Mouse (Mus musculus): Measurements from ENCODE around the gene Mpped2.

Gene Mpped2

DNA sequence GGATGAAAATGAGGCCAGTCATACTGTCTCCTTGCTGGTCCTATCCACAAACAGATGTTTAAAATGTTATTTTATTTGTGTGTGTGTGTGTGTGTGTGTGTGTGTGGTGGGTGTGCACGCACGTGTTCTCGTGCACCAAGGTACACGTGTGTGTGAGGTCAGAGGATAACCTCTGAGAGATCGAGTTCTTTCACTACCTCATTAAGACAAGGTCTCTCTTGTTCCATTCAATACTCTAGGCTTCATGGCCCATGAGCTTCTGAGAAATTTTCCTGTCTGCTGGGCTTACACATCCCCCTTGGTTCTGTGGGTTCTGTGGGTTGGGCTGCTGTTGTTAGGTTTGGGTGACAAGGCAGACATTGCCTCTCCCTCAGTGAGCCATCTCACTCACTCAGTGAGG is 12.6 kb downstream of the Mpped2 start:
- no peak for DNase-seq (ENCODE audit: low read depth)

DNA sequence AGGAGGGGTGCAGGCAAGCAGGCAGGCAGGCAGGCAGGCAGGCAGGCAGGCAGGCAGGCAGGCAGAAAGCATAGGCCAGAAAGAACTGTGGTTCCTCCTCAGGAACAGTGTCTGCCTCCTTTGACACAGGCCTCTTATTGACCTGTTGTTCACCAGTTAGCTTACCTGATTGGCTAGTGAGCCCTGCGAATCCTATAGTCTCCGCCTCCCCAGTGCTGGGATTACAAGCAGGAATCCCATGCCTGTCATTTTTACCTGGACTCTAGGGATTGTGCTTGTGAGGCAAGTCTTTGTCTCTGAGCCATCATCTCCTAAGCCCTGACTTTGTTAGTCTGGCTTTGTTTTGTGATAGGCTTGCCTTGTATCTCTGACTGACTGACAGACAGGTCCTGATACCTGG is 14.1 kb downstream of the Mpped2 start:
- no peak for DNase-seq (ENCODE audit: low read depth)

DNA sequence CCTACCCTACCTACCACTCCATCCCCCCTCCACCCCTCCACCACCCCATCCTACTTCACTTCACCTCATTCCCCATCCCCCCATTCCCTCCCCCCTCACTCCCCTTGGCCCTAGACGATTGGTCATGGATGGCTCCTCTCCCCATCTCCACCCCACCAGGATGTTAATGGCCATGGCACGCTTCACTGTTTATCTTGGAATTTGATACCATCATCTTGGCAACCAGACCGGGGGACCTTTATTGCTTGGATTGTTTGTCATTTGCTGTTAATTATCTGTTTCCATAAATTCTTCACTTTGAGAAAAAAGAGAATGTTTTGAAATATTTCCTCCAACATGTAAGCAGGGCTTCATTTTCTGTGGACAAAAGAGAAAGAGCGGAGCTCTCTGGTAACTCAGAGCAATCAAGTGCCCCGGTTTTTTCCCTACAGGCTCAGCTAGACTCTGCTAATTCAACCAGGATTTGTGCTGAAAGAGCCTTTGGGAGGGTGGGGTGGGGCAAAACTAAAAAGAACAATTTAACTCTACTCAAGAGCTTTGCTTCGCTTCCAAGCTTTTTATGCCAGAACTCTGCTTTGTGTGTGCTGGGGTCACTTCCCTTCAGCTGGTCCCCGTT is 17.9 kb downstream of the Mpped2 start:
- no peak for DNase-seq (ENCODE audit: low read depth)

DNA sequence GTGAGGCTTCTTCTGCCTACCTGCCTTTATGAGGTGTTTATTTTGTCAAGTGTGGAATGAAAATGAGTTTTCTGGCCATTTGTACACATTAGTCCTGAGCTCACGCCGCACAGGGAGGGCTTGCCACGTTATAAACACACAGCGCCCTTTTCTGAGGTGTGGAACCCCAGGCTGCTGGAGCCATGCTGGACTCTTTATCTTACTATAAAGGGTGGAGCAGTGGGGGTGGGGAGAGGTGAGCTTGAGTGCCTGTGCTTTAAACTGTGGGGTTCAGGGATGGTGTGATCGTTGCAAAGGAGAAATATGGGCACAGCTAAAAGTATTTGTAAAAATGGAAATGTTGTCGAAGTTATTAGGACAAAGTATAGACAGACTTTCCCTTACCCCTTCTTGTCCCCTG is 18.4 kb downstream of the Mpped2 start:
- DNase-seq (ENCODE audit: low read depth) = no peak

DNA sequence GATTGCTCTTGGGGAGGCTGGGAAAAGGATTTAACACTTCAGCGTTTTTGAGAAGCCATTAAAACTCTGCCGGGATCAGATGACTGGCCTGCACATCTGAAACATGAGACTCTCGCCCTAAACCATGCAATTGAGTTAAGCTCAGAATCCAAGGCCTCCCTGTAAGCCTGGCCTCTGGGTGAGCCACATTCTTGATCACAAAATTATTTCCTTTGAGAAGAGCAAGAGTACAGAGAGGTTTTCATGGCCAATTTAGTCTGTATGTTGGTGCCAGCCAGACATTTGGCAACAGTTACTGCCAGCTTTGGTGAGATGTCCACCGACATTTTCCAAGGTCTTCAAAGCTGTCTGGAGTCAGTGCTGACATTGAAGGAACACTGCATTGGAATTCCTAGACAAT is 20.1 kb downstream of the Mpped2 start:
- peak; percentile 4 for DNase-seq (ENCODE audit: low read depth)

DNA sequence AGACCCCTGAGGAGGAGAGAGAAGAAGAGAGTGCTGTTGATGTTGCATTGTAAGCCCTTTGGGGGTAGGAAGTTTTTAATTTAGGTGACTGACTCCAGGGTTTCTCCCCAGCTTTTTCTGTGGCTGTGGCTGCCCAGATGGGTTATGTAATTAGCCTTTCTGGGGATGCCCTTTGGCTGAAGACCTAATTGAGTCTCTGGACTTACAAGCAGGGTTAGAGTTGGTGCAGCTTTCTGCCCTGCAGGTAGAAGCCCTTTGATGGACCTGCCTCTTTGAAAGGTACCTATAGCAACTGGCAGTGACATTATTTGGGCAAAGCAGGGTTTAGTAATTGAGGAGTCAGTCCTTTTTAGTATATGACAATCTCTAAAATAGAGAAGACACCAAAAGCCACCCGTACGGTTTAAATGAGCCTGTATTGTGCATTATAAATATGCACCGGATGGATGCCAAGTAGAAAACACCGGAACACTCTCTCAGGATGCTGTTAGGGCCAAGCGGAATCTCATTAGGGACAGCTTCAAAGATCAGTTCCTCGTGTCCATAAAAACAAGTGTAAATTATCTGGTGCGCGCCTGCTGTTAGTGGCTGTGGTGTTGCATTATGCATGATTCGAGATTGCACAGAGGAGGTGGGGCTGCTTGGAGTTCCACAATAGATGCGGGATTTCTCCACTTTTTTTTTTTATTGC is 22.8 kb downstream of the Mpped2 start:
- no peak for DNase-seq (ENCODE audit: low read depth)

DNA sequence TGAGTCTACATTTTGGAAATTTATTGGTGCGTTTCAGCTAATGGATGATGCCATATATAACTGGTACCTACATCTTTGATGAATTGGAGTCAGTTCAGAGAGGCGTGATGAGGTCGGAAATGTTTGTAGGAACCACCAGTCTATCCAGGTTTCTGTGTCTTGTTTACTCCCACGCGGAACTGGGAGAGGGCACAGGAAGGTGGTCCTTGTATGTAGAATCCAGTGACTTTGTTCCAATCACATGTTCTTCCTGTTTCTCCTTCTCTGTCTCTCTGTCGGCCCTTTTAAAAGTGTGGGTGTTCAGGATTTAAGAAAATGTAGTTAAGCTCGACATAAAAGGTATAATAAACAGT is 23.3 kb downstream of the Mpped2 start:
- DNase-seq (ENCODE audit: low read depth) = no peak

DNA sequence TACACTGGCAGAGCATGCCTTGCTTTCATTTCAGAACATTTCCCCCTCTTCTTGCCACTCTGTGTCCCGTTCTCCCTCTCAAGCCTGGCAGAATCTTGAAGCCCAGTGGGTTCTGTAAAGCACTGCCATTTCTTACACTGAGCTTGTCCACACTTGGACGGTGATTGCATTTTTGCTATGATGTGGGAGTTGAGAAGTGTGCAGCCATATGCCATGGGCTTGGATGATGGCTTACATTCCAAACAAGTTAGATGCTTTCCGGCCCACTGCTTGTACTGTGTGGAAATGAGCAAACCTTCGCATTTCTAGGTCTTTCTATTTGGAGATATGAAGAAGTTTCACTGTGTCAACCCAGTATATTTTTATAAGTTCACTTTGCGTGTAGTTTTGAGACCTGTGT is 25.8 kb downstream of the Mpped2 start:
- DNase-seq (ENCODE audit: low read depth) = no peak

DNA sequence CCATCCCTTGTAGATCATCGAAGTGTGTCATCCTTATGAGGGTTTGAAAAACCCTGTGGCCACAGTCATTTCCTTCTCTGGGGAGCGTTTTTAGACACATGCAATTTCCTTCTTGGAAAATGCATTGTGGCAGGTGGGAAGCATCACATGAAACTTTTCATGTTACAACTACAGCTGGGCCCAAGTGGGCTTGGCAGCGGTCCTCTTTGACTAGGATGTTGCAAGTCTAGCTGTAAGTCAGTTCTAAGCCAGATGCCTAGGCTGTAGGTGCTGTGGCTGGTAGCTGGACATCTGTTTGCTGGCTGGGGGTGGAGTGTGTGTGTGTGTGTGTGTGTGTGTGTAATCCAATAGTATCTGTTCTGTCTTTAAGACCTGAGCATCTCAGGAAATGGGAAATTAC is 26.4 kb downstream of the Mpped2 start:
- DNase-seq (ENCODE audit: low read depth) = no peak

DNA sequence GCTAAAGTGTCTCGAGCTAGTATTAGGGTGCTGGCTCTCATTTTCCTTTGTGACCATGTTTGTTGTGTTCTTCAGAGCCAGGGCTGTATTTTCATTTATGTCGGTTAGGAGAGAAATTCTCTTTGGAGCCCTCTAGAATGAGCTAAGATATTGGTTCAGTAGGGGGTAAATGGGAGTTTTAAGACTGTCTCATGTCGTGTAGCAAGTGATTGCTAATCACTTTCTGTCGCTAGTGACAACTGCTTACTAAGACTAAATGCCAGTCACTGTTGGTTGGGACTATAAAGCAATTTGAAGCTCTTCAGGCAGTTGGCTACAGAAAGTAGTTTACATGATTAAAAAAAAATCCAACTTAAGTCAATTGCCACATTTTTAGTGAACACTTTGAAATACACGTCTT is 27.6 kb downstream of the Mpped2 start:
- DNase-seq (ENCODE audit: low read depth) = no peak

DNA sequence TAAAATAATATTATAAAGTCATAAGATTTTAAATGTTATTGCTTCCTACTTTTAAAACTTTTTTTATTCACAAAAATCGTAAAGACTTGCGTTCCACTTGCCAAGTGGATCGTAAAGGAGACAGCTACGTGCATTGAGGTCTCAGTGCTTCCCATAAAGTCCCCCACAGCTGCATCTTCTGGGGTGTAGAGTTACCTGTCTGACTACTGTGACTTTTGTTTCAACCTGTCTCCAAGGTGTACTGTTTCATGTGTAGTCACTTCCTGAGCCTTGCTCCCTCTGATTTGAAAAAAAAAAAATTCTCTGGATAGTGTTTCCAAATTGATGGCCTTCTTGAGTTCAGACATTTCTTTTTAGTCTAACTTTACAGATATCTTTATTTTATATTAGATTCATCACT is 29.0 kb downstream of the Mpped2 start:
- DNase-seq (ENCODE audit: low read depth) = no peak

DNA sequence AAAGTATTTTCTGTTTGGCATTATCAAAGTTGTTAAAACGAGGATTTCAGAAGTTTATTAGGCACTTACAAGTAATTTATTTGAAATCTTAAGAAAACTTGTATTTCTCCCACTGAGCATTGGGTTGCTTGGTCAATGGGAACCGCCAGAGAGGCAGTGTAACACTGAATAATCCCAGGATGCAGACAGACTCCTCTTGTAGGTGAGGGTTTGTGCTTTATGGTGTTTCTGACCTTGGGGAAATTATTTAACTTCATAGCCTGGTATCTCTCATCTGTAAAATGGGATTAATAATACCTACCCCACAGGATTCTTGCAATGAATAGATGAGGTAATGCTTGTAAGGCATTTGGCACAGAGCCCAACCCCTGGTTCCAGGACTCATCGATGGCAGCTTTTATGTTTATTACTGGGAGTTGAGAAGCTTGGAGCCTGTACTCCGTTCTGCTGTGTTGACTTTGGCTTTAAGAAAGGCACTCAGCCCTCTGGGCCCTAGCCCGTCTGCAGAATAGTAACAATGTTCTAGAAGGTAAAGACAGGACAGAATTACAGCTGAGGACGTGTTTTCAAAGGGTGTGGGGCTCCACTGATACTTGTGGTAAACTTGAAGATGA is 37.0 kb downstream of the Mpped2 start:
- peak; percentile 9 for DNase-seq (ENCODE audit: low read depth)

DNA sequence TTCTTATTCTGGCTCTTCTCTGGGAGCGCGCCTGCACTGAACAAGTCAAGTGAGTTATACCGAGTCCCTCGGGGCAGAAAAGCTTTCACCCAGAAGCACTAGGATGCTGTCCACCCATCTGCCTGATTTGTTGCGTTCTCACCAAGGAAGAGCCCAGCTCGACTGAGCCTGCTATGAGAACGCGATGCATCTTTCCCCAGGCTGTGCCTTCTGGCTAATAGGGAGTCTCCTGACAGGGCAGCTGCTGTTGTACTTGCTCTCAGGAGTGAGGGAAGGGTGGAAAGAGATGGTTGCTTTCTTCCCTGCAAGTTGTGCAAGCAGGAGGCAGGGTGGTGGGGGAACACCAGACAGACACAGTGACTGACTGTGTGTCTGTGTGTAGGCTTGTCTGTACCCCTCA is 37.5 kb downstream of the Mpped2 start:
- DNase-seq (ENCODE audit: low read depth) = no peak

DNA sequence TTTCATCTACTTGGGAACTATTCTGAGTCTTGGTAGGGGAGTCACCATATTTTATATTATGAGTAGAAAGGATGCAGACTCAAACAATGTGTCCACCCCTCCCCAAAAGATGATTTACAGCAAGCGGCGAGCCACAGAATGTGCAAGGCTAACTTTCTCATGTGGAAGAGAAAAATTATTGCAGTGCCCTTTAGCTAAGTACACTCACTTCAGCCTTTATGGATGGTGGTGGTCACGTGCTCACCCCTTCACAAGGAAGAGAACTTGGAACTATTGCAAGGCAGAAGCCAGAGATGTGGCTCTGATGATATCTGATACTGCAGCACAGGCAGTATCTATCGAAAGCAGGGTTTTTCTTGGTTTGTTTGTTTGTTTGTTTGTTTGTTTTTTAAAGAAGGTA is 38.4 kb downstream of the Mpped2 start:
- DNase-seq (ENCODE audit: low read depth) = no peak

DNA sequence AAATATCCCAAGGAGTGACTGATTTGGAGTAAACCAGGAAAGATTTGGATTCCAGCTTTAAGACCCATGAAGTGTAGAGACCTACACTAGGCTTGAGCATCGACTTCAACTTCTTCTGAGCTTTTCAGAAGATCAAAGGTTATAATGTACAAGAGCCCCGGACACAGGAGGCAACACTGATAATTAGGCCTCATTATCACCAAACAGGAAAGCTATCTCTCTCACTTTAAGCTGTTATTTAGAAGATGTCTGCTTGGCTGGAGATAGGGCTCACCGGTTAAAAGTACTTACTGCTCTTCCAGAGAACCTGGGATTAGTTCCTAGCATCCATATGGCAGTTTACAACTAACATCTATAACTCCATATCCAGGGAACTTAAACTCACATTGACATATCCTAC is 39.1 kb downstream of the Mpped2 start:
- DNase-seq (ENCODE audit: low read depth) = no peak

DNA sequence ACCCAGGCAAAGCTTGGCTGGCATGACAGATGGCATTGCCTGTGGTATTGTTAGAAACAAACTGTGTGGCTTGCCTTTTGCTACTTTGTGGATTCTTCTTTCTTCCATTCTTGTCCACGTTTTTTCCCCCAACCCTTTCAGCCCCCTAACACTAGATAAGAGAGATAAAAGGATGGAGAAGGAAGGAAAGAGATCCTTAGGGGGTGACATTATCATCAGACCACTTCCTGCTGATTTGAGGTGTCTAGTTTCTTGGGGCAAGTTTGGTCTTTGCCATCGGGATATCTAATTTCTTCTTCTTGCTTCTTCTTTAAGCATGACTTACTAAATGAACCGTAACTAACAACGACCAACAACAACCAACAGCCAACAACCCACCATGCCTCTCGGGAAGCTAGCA is 40.3 kb downstream of the Mpped2 start:
- no peak for DNase-seq (ENCODE audit: low read depth)

DNA sequence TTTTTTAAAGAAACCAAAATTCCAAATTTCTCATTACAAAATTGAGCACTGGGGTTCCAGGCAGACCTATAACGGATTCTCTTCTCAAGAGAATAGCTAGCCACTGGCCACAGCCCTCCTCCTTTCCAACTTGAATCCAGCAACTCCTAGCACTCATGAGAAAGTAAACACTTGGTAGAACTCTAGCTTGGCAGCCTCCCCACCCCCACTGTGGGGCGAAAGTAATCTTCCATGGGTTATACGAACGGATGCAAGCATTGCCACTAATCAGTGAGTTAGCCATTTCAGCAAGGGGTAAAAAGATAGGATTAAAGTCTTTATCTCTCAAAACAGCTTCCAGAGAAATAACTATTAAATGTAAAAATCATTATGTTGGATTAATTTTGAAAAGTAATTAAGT is 40.9 kb downstream of the Mpped2 start:
- no peak for DNase-seq (ENCODE audit: low read depth)

DNA sequence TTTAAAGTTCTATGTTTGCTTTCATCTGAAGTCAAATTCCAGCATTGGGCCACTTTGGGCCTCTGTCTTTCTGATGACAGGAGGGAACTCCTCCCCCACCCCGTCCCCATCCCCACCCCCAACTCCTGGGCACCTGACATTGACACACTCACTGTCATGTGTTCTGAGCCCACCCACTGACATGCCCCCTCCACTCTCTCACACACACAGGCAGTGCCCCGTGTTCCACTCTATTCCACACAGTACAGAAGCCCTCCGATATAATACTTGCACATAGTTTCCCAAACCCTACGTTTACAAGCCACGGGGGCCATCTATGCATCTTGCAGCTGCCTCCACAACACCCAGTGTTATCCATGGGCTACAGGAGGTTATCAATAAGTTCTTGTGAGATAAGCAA is 42.1 kb downstream of the Mpped2 start:
- no peak for DNase-seq (ENCODE audit: low read depth)

DNA sequence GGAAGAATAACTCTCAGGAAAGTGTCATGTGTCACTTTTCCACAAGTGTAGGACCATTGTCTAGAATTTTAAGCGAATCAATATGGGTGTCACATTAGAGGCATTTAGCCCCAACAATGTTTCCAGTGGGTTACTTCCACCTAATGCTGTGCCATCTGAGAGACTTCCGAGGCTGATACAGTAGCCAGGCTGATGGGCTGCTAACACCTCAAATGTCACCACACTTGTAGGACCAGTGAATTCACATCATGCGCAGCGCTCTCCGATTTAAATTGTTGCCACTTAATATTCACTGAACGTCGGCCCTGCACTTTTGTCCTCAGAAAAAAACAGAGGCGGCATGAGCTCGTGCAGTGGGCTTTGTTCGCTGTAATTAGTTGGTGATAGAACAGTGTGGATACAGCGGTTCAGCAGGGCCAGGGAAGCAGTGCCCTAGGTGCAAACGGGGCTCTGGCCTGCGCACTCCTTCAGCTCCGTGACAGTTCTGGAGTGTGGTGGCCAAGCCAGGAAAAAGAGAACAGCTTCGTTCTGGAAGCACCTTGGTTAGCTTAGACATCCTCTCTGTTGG is 42.8 kb downstream of the Mpped2 start:
- DNase-seq (ENCODE audit: low read depth) = no peak

DNA sequence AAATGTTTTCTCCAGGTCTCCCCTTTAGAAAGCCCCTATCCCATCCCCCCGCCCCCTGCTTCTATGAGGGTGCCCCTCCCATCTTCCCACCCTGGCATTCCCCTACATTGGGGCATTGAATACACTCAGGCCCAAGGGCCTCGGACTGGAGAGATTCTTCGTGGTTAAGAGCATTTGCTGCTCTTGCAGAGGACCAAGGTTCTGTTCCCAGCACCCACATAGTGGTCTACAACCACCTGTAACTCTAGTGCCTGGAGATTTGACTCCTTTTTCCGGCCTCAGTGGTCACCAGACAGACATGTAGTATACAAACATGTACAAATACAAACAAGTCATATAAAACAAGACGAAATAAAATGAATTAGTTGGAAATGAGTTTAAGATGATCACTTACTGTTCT is 45.9 kb downstream of the Mpped2 start:
- no peak for DNase-seq (ENCODE audit: low read depth)

DNA sequence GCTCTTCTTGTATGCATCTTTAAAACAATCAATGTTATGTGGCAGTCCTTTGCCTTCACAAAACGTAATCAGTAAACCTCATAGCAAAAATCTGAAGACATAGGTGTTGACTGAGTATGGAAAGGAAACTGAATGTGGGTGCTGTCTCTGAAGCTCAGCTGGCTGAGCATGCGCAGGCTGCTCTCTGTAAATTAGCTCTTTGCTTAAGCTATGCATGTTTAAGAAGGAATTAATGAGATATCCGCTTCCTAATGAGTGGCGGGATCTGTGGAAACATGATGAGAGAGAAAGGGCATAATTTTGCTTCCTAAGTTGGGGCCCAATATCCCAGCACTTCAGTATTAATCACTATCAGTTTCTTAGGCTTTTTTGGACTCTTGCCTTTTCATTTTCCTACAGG is 51.0 kb downstream of the Mpped2 start:
- no peak for DNase-seq (ENCODE audit: low read depth)

DNA sequence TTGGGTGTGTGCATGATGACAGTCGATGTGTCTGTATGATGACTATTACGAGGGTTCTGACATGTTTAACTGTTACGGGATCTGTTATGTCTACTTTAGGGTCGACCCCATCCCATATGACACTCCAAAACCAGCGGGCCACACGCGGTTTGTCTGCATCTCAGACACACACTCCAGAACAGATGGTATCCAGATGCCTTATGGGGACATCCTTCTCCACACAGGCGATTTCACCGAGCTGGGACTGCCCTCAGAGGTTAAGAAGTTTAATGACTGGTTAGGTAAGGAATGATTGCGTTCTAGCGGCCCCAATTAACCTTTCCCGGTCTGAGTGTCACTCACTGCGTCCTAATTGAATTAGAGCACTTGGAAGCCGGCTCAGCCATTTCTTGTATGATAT is 51.5 kb downstream of the Mpped2 start:
- no peak for DNase-seq (ENCODE audit: low read depth)

DNA sequence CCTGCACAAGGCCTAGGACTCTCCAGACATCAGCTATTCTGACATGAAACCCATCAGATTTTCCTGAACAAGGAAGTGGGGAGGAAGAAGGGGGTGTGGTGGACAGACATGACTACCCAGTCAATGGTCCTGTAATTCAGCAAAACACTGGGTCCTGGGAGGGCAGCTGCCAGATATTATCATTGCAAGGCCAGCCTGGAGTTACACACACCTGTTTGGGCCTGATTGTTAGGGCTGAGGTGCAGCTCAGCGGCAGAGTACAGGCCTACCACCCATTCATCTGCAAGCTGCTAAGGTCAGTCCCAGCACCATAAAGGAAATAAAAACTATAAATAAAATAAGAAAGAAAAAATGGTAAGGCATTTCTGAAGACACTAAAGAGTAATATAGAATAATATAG is 52.3 kb downstream of the Mpped2 start:
- no peak for DNase-seq (ENCODE audit: low read depth)

DNA sequence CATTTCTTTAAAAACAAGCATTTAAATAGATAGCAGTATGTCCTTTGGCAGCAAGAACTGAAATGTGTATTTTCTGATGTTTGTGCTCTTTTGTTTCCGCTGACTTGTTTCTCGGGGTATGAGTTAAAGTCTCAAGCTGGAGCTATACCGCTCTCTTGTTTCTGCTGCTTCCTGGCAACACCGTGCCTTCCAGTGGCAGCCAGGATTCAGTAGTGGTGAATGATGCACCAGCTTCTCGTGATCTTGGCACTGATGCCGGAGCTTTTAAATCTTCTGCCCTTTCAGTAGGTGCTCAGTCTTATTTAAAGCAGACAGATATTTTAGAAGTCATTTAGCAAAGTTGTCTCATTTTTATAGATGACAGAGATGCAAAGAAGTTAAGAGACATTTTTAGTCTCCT is 53.1 kb downstream of the Mpped2 start:
- no peak for DNase-seq (ENCODE audit: low read depth)
